Comparison of ENCODE assay signal across 32 mouse cellular contexts in genomic region chr2:120086038-120086437, GRCm38 (mm10).
"Had no signal": no experiment of that assay in that cellular context is flagged by ENCODE, and none has a peak within 500 bp of the region (broad histone marks: within the 10 kb centered on the region; RNA-seq: fewer than 3 reads in every experiment).

No protein-coding gene starts in this region.

- ATAC-seq: hindbrain, embryonic 16.5 days; hindbrain, postnatal 0 days; inflammation-experienced regulatory T-cells, adult 6 months had no signal

- H3K4me1 ChIP-seq: hindbrain, embryonic 10.5 days; hindbrain, embryonic 12.5 days; hindbrain, embryonic 13.5 days; hindbrain, embryonic 15.5 days; kidney, embryonic 15.5 days had no signal

- H3K36me3 ChIP-seq: hindbrain, embryonic 12.5 days; hindbrain, embryonic 13.5 days; hindbrain, embryonic 15.5 days; intestine, embryonic 15.5 days had no signal

- H3K9me3 ChIP-seq: heart, embryonic 10.5 days; heart, embryonic 12.5 days; heart, embryonic 13.5 days; heart, embryonic 15.5 days; hindbrain, embryonic 10.5 days; hindbrain, embryonic 12.5 days; hindbrain, embryonic 13.5 days; hindbrain, embryonic 15.5 days; intestine, embryonic 15.5 days; kidney, embryonic 15.5 days had no signal

- H3K9ac ChIP-seq: heart, embryonic 13.5 days; heart, embryonic 15.5 days; hindbrain, embryonic 12.5 days; hindbrain, embryonic 13.5 days; hindbrain, embryonic 14.5 days; hindbrain, embryonic 15.5 days; intestine, embryonic 15.5 days; kidney, embryonic 15.5 days had no signal

- H3K27me3 ChIP-seq: heart, embryonic 12.5 days; heart, embryonic 13.5 days; heart, embryonic 15.5 days; hindbrain, embryonic 12.5 days; hindbrain, embryonic 13.5 days; hindbrain, embryonic 15.5 days; intestine, embryonic 15.5 days; kidney, embryonic 15.5 days had no signal

- H3K27ac ChIP-seq: heart, embryonic 13.5 days; heart, embryonic 15.5 days; hindbrain, embryonic 10.5 days; hindbrain, embryonic 12.5 days; hindbrain, embryonic 13.5 days; hindbrain, embryonic 14.5 days; hindbrain, embryonic 15.5 days; hindbrain, postnatal 0 days; kidney, embryonic 15.5 days; kidney, postnatal 0 days; layer of hippocampus, adult 2 months had no signal

- H3K4me3 ChIP-seq: heart, embryonic 10.5 days; heart, embryonic 12.5 days; heart, embryonic 13.5 days; heart, embryonic 15.5 days; hindbrain, embryonic 10.5 days; hindbrain, embryonic 12.5 days; hindbrain, embryonic 13.5 days; hindbrain, embryonic 15.5 days; intestine, embryonic 15.5 days; kidney, embryonic 15.5 days; layer of hippocampus, adult 2 months had no signal

- H3K4me2 ChIP-seq: heart, embryonic 12.5 days; heart, embryonic 13.5 days; heart, embryonic 15.5 days; hindbrain, embryonic 12.5 days; hindbrain, embryonic 13.5 days; hindbrain, embryonic 14.5 days; hindbrain, embryonic 15.5 days; intestine, embryonic 15.5 days; kidney, embryonic 15.5 days had no signal

- DNase-seq: heart, postnatal 10 days; heart, postnatal 14 days; heart, postnatal 36 days; heart, postnatal 4 days; kidney, adult 11 months; kidney, adult 18-20 months; kidney, adult 2 months; kidney, adult 8-10 months; kidney, adult 9 months; kidney, postnatal 10 days; kidney, postnatal 14 days; kidney, postnatal 25 days; kidney, postnatal 36 days; kidney, postnatal 4 days; layer of hippocampus, adult 9-11 months; layer of hippocampus, postnatal 36 days had no signal
